Mouse (Mus musculus): Measurements from ENCODE around the gene Akt3. TPM values are rescaled to one million over a fixed set of nuclear protein-coding genes. Genes with fewer than 3 reads are reported as not detected.
A peak's percentile ranks its signal among the peaks of the same experiment; 100 is the strongest.

Akt3 gene
- polyA plus RNA-seq (2012; rRNA removed), result 10.0 and 15.1 TPM in 2 replicates

DNA sequence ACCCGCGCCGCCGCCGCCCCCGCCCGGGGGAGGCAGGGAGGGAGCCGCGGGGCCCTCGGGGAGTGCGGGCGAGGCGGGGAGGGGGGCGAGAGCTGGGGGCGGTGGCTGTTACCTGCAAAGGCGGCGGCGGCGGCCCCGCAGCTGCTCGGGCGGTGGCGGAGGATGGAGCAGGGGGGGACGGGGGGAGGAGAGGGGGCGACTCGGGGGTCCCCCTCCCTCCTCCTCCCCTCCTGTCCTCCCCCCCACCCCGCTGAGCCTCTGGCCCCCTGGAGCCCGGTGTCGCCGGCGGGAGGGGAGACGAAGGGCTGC, at the start of gene Akt3:
TSS of gene Akt3 (minus strand) at position 170 of the 309 bp plus-strand sequence.
- peak within 1 kb of the TSS; percentile 72 for H3K4me3 ChIP-seq (replicated peaks; ENCODE audit: extremely low read depth, low read depth, low read length)
- DNase-seq, result no peak
- WGBS, result 3% methylated on average over 11 of the region's 32 CpGs
- H3K4me1 ChIP-seq (ENCODE audit: control insufficient read depth, insufficient read depth, low read length), result peaks cover 2% of the 10 kb centered on the region; the same call in 1 of the 2 replicates
- TF ChIP-seq POLR2A (IDR thresholded peaks at IDR 0.05; ENCODE audit: borderline replicate concordance, extremely low read depth, low read depth, low read length), result no peak
- TF ChIP-seq CTCF (IDR thresholded peaks at IDR 0.05; ENCODE audit: insufficient read depth, low read length), result no peak

GRCm38 (mm10) chr1:177307549-177307948, 49.5 kb upstream of the Akt3 start:
- no peak overlapping the region for H3K4me3 ChIP-seq (replicated peaks; ENCODE audit: extremely low read depth, low read depth, low read length)
- TF ChIP-seq CTCF (IDR thresholded peaks at IDR 0.05; ENCODE audit: insufficient read depth, low read length) (no peak), POLR2A (IDR thresholded peaks at IDR 0.05; ENCODE audit: borderline replicate concordance, extremely low read depth, low read depth, low read length) (no peak)
- no peaks in the 10 kb centered on the region for H3K4me1 ChIP-seq (ENCODE audit: control insufficient read depth, insufficient read depth, low read length)
- 84% methylated on average over 11 of the region's 11 CpGs for WGBS
- no peak for DNase-seq

DNA sequence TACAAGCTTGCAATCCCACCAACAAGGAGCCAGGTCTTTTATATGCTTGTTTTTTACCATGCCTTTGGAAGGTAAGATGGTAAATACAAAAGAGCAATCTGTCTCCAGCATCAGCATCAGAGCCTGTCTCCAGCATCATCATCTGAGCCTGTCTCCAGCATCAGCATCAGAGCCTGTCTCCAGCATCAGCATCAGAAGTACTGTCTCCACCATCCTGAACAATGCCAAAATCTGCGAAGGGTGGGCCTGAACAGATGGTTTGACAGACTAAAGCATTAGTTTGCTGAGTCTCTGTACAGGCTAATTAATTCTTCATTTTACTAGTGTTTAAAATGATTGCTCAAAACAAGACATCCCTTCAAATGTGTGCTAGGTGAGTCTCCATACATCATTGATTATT, 40.2 kb upstream of the Akt3 start:
- no peak overlapping the region for H3K4me3 ChIP-seq (replicated peaks; ENCODE audit: extremely low read depth, low read depth, low read length)
- DNase-seq, result no peak
- no peaks in the 10 kb centered on the region for H3K4me1 ChIP-seq (ENCODE audit: control insufficient read depth, insufficient read depth, low read length)
- TF ChIP-seq CTCF (IDR thresholded peaks at IDR 0.05; ENCODE audit: insufficient read depth, low read length) (no peak), POLR2A (IDR thresholded peaks at IDR 0.05; ENCODE audit: borderline replicate concordance, extremely low read depth, low read depth, low read length) (no peak)
- WGBS, result 81% methylated on average over 1 of the region's 1 CpGs

GRCm38 (mm10) chr1:177286764-177287163, 28.8 kb upstream of the Akt3 start:
- no peak overlapping the region for H3K4me3 ChIP-seq (replicated peaks; ENCODE audit: extremely low read depth, low read depth, low read length)
- no peaks in the 10 kb centered on the region for H3K4me1 ChIP-seq (ENCODE audit: control insufficient read depth, insufficient read depth, low read length)
- TF ChIP-seq POLR2A (IDR thresholded peaks at IDR 0.05; ENCODE audit: borderline replicate concordance, extremely low read depth, low read depth, low read length) (no peak), CTCF (IDR thresholded peaks at IDR 0.05; ENCODE audit: insufficient read depth, low read length) (no peak)
- DNase-seq, result no peak
- WGBS, result 52% methylated on average over 3 of the region's 3 CpGs

- DNase-seq, result no peak
- TF ChIP-seq POLR2A (IDR thresholded peaks at IDR 0.05; ENCODE audit: borderline replicate concordance, extremely low read depth, low read depth, low read length), result no peak
- no peak for TF ChIP-seq CTCF (IDR thresholded peaks at IDR 0.05; ENCODE audit: insufficient read depth, low read length)
- H3K4me1 ChIP-seq (ENCODE audit: control insufficient read depth, insufficient read depth, low read length), result no peaks in the 10 kb centered on the region
- no peak overlapping the region for H3K4me3 ChIP-seq (replicated peaks; ENCODE audit: extremely low read depth, low read depth, low read length)
Measured at GRCm38 (mm10) chr1:177281925-177282324, 23.9 kb upstream of the Akt3 start.

GRCm38 (mm10) chr1:177277361-177277760, 19.4 kb upstream of the Akt3 start:
- Histone ChIP-seq H3K4me1 (ENCODE audit: control insufficient read depth, insufficient read depth, low read length) (no peaks in the 10 kb centered on the region), H3K4me3 (replicated peaks; ENCODE audit: extremely low read depth, low read depth, low read length) (no peak overlapping the region)
- TF ChIP-seq POLR2A (IDR thresholded peaks at IDR 0.05; ENCODE audit: borderline replicate concordance, extremely low read depth, low read depth, low read length), result no peak
- no peak for DNase-seq
- 82% methylated on average over 5 of the region's 5 CpGs for WGBS

DNA sequence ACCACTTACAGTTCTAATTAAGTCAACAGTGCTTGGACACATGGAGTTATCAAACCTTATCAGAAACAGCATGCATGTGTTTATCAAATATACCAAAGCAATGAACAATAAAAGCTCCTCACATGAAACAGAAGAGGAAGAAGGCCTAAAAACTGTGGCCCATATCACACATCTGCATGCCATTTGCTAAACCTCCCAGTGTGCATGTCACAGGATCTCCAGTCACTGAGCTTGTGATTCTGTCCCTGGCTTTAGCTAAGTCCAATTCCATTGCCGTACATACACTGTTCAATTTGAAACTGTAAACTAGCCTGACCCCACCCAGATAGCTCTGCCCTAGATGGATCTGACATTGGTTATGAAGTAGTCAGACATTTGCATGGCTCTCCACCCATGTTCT, 9.6 kb upstream of the Akt3 start:
- WGBS, result 63% methylated on average over 1 of the region's 1 CpGs
- DNase-seq, result no peak
- Histone ChIP-seq H3K4me1 (ENCODE audit: control insufficient read depth, insufficient read depth, low read length) (no peaks in the 10 kb centered on the region), H3K4me3 (replicated peaks; ENCODE audit: extremely low read depth, low read depth, low read length) (no peak overlapping the region)
- TF ChIP-seq POLR2A (IDR thresholded peaks at IDR 0.05; ENCODE audit: borderline replicate concordance, extremely low read depth, low read depth, low read length) (no peak), CTCF (IDR thresholded peaks at IDR 0.05; ENCODE audit: insufficient read depth, low read length) (no peak)

DNA sequence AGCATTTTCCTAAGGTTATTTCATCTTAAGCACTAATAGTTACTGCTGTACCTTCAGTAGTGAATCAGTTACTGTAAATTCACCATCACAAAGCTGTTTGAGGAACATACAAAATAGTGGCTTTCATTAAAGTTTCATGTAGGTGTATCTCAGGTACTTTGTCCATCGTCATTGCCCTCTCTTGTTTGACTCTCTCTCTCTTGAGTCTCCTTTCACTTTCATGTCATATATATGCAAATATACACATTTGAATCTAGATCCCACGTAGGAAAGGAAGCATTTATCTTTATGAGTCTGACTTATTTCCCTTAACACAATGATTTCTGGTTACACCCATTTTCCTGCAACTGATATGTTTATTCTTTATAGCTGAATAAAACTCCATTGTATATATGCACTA, 4.9 kb upstream of the Akt3 start:
- Histone ChIP-seq H3K4me3 (replicated peaks; ENCODE audit: extremely low read depth, low read depth, low read length) (no peak overlapping the region), H3K4me1 (ENCODE audit: control insufficient read depth, insufficient read depth, low read length) (peaks cover 2% of the 10 kb centered on the region; the same call in 1 of the 2 replicates)
- DNase-seq, result no peak
- TF ChIP-seq CTCF (IDR thresholded peaks at IDR 0.05; ENCODE audit: insufficient read depth, low read length), result no peak
- 36% methylated on average over 2 of the region's 2 CpGs for WGBS

- no peak for DNase-seq
- H3K4me1 ChIP-seq (ENCODE audit: control insufficient read depth, insufficient read depth, low read length), result peaks cover 2% of the 10 kb centered on the region; the same call in 1 of the 2 replicates
- TF ChIP-seq POLR2A (IDR thresholded peaks at IDR 0.05; ENCODE audit: borderline replicate concordance, extremely low read depth, low read depth, low read length) (no peak), CTCF (IDR thresholded peaks at IDR 0.05; ENCODE audit: insufficient read depth, low read length) (no peak)
- 56% methylated on average over 4 of the region's 4 CpGs for WGBS
- H3K4me3 ChIP-seq (replicated peaks; ENCODE audit: extremely low read depth, low read depth, low read length), result no peak overlapping the region
Measured at GRCm38 (mm10) chr1:177260796-177261195, 2.8 kb upstream of the Akt3 start.

DNA sequence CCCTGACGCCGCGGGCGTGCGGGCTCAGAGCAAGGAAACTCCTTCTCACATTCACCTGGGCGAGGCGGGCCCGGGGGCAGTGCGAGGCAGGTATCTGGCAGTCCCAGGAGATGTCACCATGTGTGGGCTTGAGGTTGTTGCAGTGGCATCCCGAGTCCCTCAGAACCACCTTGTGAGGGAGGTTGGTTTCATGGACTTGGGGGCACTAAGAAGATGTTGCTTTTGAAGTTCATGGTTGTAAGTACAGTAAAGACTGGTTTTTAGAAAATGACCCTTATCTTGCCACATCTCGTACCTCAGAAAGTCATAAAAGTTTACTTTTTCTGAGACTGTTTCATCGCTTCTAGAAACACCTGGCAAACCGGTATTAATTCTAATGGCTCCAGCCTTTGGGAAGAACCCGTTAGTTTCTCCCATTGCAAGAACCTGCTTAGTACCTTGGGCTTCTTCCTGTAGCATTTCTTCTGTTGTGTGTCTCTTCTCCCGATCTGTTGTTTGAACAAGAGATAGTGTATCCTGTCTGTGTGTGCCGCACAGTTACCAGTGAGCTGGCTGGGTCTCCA, 1.1 kb upstream of the Akt3 start:
- peaks cover 2% of the 10 kb centered on the region; the same call in 1 of the 2 replicates for H3K4me1 ChIP-seq (ENCODE audit: control insufficient read depth, insufficient read depth, low read length)
- WGBS, result 27% methylated on average over 16 of the region's 16 CpGs
- no peak for DNase-seq
- TF ChIP-seq CTCF (IDR thresholded peaks at IDR 0.05; ENCODE audit: insufficient read depth, low read length) (no peak), POLR2A (IDR thresholded peaks at IDR 0.05; ENCODE audit: borderline replicate concordance, extremely low read depth, low read depth, low read length) (no peak)
- H3K4me3 ChIP-seq (replicated peaks; ENCODE audit: extremely low read depth, low read depth, low read length), result peak overlapping the region; percentile 72

Data from lung, adult 2 months (tissue).